Mouse (Mus musculus) C2C12 (cell line): ENCODE results near the gene Runx3.

Experiments
- CEBPB ChIP-seq: IDR thresholded peaks from one replicate; pipeline ENCODE4 v1.6.1; 2011; ENCODE audit warnings: low read depth, mild to moderate bottlenecking, control low read depth, moderate library complexity
- CTCF ChIP-seq: IDR thresholded peaks from one replicate; pipeline ENCODE4 v1.5.1; 2011; ENCODE audit not compliant: control insufficient read depth, insufficient read depth, insufficient read length
- FOSL1 ChIP-seq: IDR thresholded peaks from one replicate; pipeline ENCODE4 v1.8.0; 2011; ENCODE audit warnings: mild to moderate bottlenecking, low read length; ENCODE audit not compliant: poor library complexity, insufficient read depth, severe bottlenecking

DNA sequence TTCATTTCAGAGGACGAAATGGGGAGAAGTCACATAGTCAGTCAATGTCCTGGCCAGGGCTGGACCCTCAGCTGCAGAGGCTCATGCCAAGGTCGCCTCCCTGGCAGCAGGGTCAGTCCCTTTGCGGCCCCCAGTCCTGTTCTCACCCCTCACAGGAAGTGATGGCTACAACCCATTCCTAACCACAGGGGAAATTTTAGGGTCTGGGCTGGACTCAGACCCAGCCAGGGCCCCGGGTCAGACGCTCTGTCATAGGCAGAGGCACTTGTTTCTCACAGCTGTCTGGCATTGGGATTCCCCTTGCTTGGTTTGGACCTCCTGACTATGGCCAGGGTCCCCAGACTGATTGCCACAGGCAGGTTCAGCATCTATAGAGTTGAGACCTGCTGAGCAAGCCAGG lies 43.8 kb upstream of the Runx3 start:
- TF ChIP-seq CEBPB: no peak
- no peak for TF ChIP-seq CTCF
- TF ChIP-seq FOSL1: no peak
